Mouse (Mus musculus) megakaryocyte, embryonic 14.5 days (primary cell): ENCODE results near the gene Carm1. TPM values are rescaled to one million over a fixed set of nuclear protein-coding genes. Genes with fewer than 3 reads are reported as not detected.

Source experiments
- H3K27me3 ChIP-seq: replicated peaks from 2 replicates; pipeline ENCODE3; 2012; ENCODE audit warnings: inconsistent platforms
- H3K36me3 ChIP-seq: replicated peaks from 2 replicates; pipeline ENCODE3; 2012; ENCODE audit warnings: low read length, inconsistent platforms, mixed read lengths
- H3K4me1 ChIP-seq: 2 replicates; pipeline ENCODE4 v1.6.1; 2012; ENCODE audit warnings: inconsistent platforms
- H3K4me3 ChIP-seq: replicated peaks from 2 replicates; pipeline ENCODE3; 2012; ENCODE audit warnings: moderate library complexity, mild to moderate bottlenecking, inconsistent platforms
- H3K9me3 ChIP-seq: 2 replicates; pipeline ENCODE4 v1.6.1; 2012; ENCODE audit warnings: inconsistent platforms
- FLI1 ChIP-seq: IDR thresholded peaks from 2 replicates; pipeline ENCODE4 v1.6.1; 2012; ENCODE audit warnings: low read length, inconsistent platforms, mixed read lengths
- GATA1 ChIP-seq: IDR thresholded peaks from 3 replicates; pipeline ENCODE4 v1.6.1; 2012; ENCODE audit warnings: mixed read lengths, low read length, inconsistent platforms, borderline replicate concordance
- polyA plus RNA-seq: library from polyadenylated mRNA; stranded (reverse); fragments of >175 nt; gene quantifications from 2 replicates; pipeline ENCODE4 v1.2.3, GENCODE M21; 2012; ENCODE audit warnings: low replicate concordance; ENCODE audit not compliant: insufficient read depth

Carm1 gene
- polyA plus RNA-seq, 1 experiment: 105 TPM

- TF ChIP-seq GATA1: no peak
- no peak for TF ChIP-seq FLI1
- Histone ChIP-seq H3K27me3 (no peaks in the 10 kb centered on the region), H3K4me3 (no peak overlapping the region), H3K36me3 (peaks cover 23% of the 10 kb centered on the region), H3K4me1 (peaks cover 26% of the 10 kb centered on the region), H3K9me3 (no peaks in the 10 kb centered on the region)
These were observed 78.9 kb downstream of the Carm1 start for GRCm38 (mm10) chr9:21625342-21626339.

- no peak overlapping the region for H3K4me3 ChIP-seq
- no peaks in the 10 kb centered on the region for H3K9me3 ChIP-seq
- no peaks in the 10 kb centered on the region for H3K27me3 ChIP-seq
- H3K36me3 ChIP-seq: peaks cover 28% of the 10 kb centered on the region
- peaks cover 19% of the 10 kb centered on the region for H3K4me1 ChIP-seq
- TF ChIP-seq GATA1: no peak
- no peak for TF ChIP-seq FLI1
These were observed 79.9 kb downstream of the Carm1 start for GRCm38 (mm10) chr9:21626571-21626970.

GRCm38 (mm10) chr9:21627145-21627795, 80.6 kb downstream of the Carm1 start:
- H3K27me3 ChIP-seq: no peaks in the 10 kb centered on the region
- H3K9me3 ChIP-seq: no peaks in the 10 kb centered on the region
- no peak overlapping the region for H3K4me3 ChIP-seq
- peaks cover 29% of the 10 kb centered on the region for H3K36me3 ChIP-seq
- H3K4me1 ChIP-seq: peaks cover 23% of the 10 kb centered on the region
- no peak for TF ChIP-seq FLI1
- no peak for TF ChIP-seq GATA1

GRCm38 (mm10) chr9:21630673-21631072, 84.0 kb downstream of the Carm1 start:
- Histone ChIP-seq H3K4me1 (peaks cover 33% of the 10 kb centered on the region), H3K9me3 (no peaks in the 10 kb centered on the region), H3K27me3 (no peaks in the 10 kb centered on the region), H3K36me3 (peaks cover 51% of the 10 kb centered on the region), H3K4me3 (no peak overlapping the region)
- TF ChIP-seq GATA1 (no peak), FLI1 (no peak)

DNA sequence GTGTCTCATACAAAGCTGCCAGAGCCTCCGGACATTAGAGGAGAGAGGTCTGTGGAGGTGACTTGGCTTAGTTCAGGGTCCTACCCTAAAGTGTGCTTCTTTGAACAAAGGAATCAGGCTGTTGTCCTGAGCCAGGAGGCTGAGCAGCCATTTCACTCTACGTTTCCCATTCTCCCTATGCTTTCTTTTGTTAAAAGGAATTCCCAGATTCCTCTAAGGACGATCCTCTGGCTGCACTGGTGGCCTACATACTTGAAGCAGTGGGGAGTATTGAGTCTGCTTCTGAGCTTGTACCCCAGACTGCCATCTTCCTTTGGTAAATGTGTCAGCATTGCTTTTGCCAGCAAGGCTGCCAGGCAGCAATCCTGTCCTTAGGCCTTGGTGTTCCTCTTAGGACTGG, 86.4 kb downstream of the Carm1 start:
- peaks cover 68% of the 10 kb centered on the region for H3K36me3 ChIP-seq

DNA sequence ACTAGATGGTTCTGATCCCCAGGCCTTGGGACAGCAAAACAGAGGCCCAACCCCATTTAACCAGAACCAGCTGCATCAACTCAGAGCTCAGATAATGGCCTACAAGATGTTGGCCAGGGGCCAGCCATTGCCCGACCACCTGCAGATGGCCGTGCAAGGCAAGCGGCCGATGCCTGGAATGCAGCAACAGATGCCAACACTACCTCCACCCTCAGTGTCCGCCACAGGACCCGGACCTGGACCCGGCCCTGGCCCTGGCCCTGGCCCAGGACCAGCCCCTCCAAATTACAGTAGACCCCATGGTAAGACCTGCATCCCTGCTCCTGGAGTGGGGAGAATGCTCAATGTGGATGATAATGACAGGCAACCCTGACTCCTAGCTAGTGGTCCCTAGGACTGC, 88.9 kb downstream of the Carm1 start:
- TF ChIP-seq GATA1 (no peak), FLI1 (no peak)
- Histone ChIP-seq H3K4me1 (peaks cover 27% of the 10 kb centered on the region), H3K27me3 (no peaks in the 10 kb centered on the region), H3K36me3 (peaks cover 92% of the 10 kb centered on the region), H3K9me3 (no peaks in the 10 kb centered on the region), H3K4me3 (no peak overlapping the region)

More for the DNA sequence above, 86.4 kb downstream of the Carm1 start:
- no peaks in the 10 kb centered on the region for H3K27me3 ChIP-seq
- no peaks in the 10 kb centered on the region for H3K9me3 ChIP-seq
- no peak for TF ChIP-seq FLI1
- no peak overlapping the region for H3K4me3 ChIP-seq
- H3K4me1 ChIP-seq: peaks cover 27% of the 10 kb centered on the region

- no peaks in the 10 kb centered on the region for H3K9me3 ChIP-seq
- TF ChIP-seq FLI1 (no peak), GATA1 (no peak)
- H3K4me1 ChIP-seq: peaks cover 8% of the 10 kb centered on the region
- no peaks in the 10 kb centered on the region for H3K27me3 ChIP-seq
- H3K4me3 ChIP-seq: no peak overlapping the region
- peaks cover 99% of the 10 kb centered on the region for H3K36me3 ChIP-seq
These were observed 92.3 kb downstream of the Carm1 start for GRCm38 (mm10) chr9:21639031-21639430.

Other genes starting within 250 kb of the Carm1 start
- not detected in 2 replicates for gene Ap1m2, start 234.6 kb upstream of the Carm1 start, polyA plus RNA-seq
- gene Slc44a2, start 226.2 kb upstream of the Carm1 start, polyA plus RNA-seq: 46.8 and 61.6 TPM in 2 replicates
- gene Ilf3, start 179.0 kb upstream of the Carm1 start, polyA plus RNA-seq: 55.5 and 62.9 TPM in 2 replicates
- 20.1 and 20.7 TPM in 2 replicates for gene Qtrt1, start 135.1 kb upstream of the Carm1 start, polyA plus RNA-seq
- gene Dnm2, start 122.0 kb upstream of the Carm1 start, polyA plus RNA-seq: 714 and 929 TPM in 2 replicates
- 6.6 TPM in 1 of 2 replicates, not detected in the other for gene Tmed1, start 36.6 kb upstream of the Carm1 start, polyA plus RNA-seq
- 44.7 and 70.3 TPM in 2 replicates for gene AB124611, start 20.7 kb upstream of the Carm1 start, polyA plus RNA-seq
- gene Timm29, start 45.8 kb downstream of the Carm1 start, polyA plus RNA-seq: 4.0 and 8.8 TPM in 2 replicates
- gene Yipf2, start 45.9 kb downstream of the Carm1 start, polyA plus RNA-seq: 3.6 and 8.0 TPM in 2 replicates
- 87.8 and 89.2 TPM in 2 replicates for gene Smarca4, start 69.3 kb downstream of the Carm1 start, polyA plus RNA-seq
- 26.9 and 39.5 TPM in 2 replicates for gene Ldlr, start 176.6 kb downstream of the Carm1 start, polyA plus RNA-seq
- gene Spc24, start 213.4 kb downstream of the Carm1 start, polyA plus RNA-seq: 19.2 and 58.4 TPM in 2 replicates